Comparison of ENCODE assay signal across 8 mouse cellular contexts in genomic region chr9:95558726-95559058, GRCm38 (mm10). TPM values are rescaled to one million over a fixed set of nuclear protein-coding genes. Genes with fewer than 3 reads are reported as not detected.
DNase-seq lines count a peak whose midpoint lies in the region; ATAC-seq and TF ChIP-seq lines count a peak whose summit lies in the region.

No protein-coding gene starts in this region.

- TF ChIP-seq CTCF in lung, embryonic 14.5 days (IDR thresholded peaks at IDR 0.05; ENCODE audit: low read depth) = no peak
- no peak for TF ChIP-seq CTCF in intestine, postnatal 0 days (IDR thresholded peaks at IDR 0.05; ENCODE audit: low read depth)

- H3K27ac ChIP-seq in lung, embryonic 14.5 days (ENCODE audit: low read depth) = no peak overlapping the region
- H3K27ac ChIP-seq in intestine, postnatal 0 days (ENCODE audit: low read depth, low read length) = no peak overlapping the region
- peak overlapping the region; percentile 86 for H3K27ac ChIP-seq in neural tube, embryonic 15.5 days (replicated peaks)

- no peaks in the 10 kb centered on the region for H3K9me3 ChIP-seq in lung, embryonic 14.5 days (ENCODE audit: low read depth, low read length)
- H3K9me3 ChIP-seq in erythroblast, embryonic 14.5 days (ENCODE audit: control insufficient read depth, low read length) = peaks cover 11% of the 10 kb centered on the region; the same call in 1 of the 2 replicates
- no peaks in the 10 kb centered on the region for H3K9me3 ChIP-seq in intestine, postnatal 0 days (ENCODE audit: control insufficient read depth)
- H3K9me3 ChIP-seq in neural tube, embryonic 15.5 days (replicated peaks) = no peaks in the 10 kb centered on the region

- no peaks in the 10 kb centered on the region for H3K36me3 ChIP-seq in lung, embryonic 14.5 days (ENCODE audit: insufficient read depth)
- peaks cover 11% of the 10 kb centered on the region for H3K36me3 ChIP-seq in erythroblast, embryonic 14.5 days (ENCODE audit: control insufficient read depth)
- no peaks in the 10 kb centered on the region for H3K36me3 ChIP-seq in intestine, postnatal 0 days (ENCODE audit: control insufficient read depth, insufficient read depth)
- H3K36me3 ChIP-seq in neural tube, embryonic 15.5 days = no peaks in the 10 kb centered on the region

- no peak overlapping the region for H3K9ac ChIP-seq in lung, embryonic 14.5 days
- H3K9ac ChIP-seq in intestine, postnatal 0 days (ENCODE audit: low read depth, low read length) = no peak overlapping the region
- peak overlapping the region; percentile 76 for H3K9ac ChIP-seq in neural tube, embryonic 15.5 days (replicated peaks)

- H3K4me2 ChIP-seq in lung, embryonic 14.5 days = peak overlapping the region; percentile 97
- H3K4me2 ChIP-seq in intestine, postnatal 0 days (replicated peaks; ENCODE audit: low read depth) = peak overlapping the region; percentile 94
- H3K4me2 ChIP-seq in neural tube, embryonic 15.5 days = peak overlapping the region; percentile 96

- DNase-seq in lung, embryonic 14.5 days = peak; percentile 17
- DNase-seq in lung, postnatal 25 days (ENCODE audit: low spot score) = no peak
- DNase-seq in layer of hippocampus, postnatal 36 days = no peak
- DNase-seq in urinary bladder, postnatal 4 days (ENCODE audit: low spot score in 2 of 2) = no peak
- DNase-seq in layer of hippocampus, postnatal 25 days (ENCODE audit: extremely low spot score in 1 of 2, low spot score in 1 of 2) = no peak

- 11% methylated on average over 11 of the region's 11 CpGs for WGBS in lung, embryonic 14.5 days
- 14% methylated on average over 11 of the region's 11 CpGs for whole genome bisulfite sequencing in intestine, postnatal 0 days
- 8% methylated on average over 11 of the region's 11 CpGs for WGBS in neural tube, embryonic 15.5 days

- peak overlapping the region; percentile 56 for H3K4me3 ChIP-seq in lung, embryonic 14.5 days (ENCODE audit: low read depth, low read length)
- H3K4me3 ChIP-seq in erythroblast, embryonic 14.5 days (replicated peaks) = peak overlapping the region; percentile 77
- peak overlapping the region; percentile 63 for H3K4me3 ChIP-seq in intestine, postnatal 0 days (ENCODE audit: low read depth, low read length)
- H3K4me3 ChIP-seq in neural tube, embryonic 15.5 days (replicated peaks) = peak overlapping the region; percentile 70

- no peak for ATAC-seq in lung, embryonic 14.5 days (ENCODE audit: insufficient read depth)
- ATAC-seq in intestine, postnatal 0 days = no peak
- no peak for ATAC-seq in neural tube, embryonic 15.5 days (ENCODE audit: low FRiP score)

- H3K4me1 ChIP-seq in lung, embryonic 14.5 days (ENCODE audit: insufficient read depth) = no peaks in the 10 kb centered on the region
- peaks cover 66% of the 10 kb centered on the region for H3K4me1 ChIP-seq in erythroblast, embryonic 14.5 days (ENCODE audit: control insufficient read depth)
- H3K4me1 ChIP-seq in intestine, postnatal 0 days (replicated peaks; ENCODE audit: control insufficient read depth, insufficient read depth, low read length) = no peaks in the 10 kb centered on the region
- peaks cover 43% of the 10 kb centered on the region for H3K4me1 ChIP-seq in neural tube, embryonic 15.5 days

- H3K27me3 ChIP-seq in lung, embryonic 14.5 days (ENCODE audit: insufficient read depth, low read length) = peaks cover 72% of the 10 kb centered on the region
- H3K27me3 ChIP-seq in erythroblast, embryonic 14.5 days (ENCODE audit: control insufficient read depth) = peaks cover 69% of the 10 kb centered on the region
- peaks cover 52% of the 10 kb centered on the region for H3K27me3 ChIP-seq in intestine, postnatal 0 days (replicated peaks; ENCODE audit: control insufficient read depth, insufficient read depth, low read length)
- H3K27me3 ChIP-seq in neural tube, embryonic 15.5 days (replicated peaks) = peaks cover 32% of the 10 kb centered on the region

RNA-seq across cellular contexts. Expression of gene Paqr9, which starts 0.8 kb away (rescaled TPM):
- 0.07 TPM in 1 of 2 replicates, not detected in the other for polyA plus RNA-seq in lung, embryonic 14.5 days (2014; fragmentation: Nextera tagmentation; extraction: Ambion mirVana)
- 0.32 and 0.41 TPM in 2 replicates for polyA plus RNA-seq in erythroblast, embryonic 14.5 days (2012)
- polyA plus RNA-seq in intestine, postnatal 0 days (2015; fragmentation: Nextera tagmentation; extraction: Ambion mirVana) = 22.1 and 23.2 TPM in 2 replicates
- 6.5 and 8.8 TPM in 2 replicates for polyA plus RNA-seq in neural tube, embryonic 15.5 days (2015; fragmentation: Nextera tagmentation; extraction: Ambion mirVana)
- total RNA-seq in layer of hippocampus, postnatal 36 days (2021) = 10 to 100 TPM; 50.6 to 51.6 TPM
- 10 to 100 TPM; 51.9 to 53.2 TPM for total RNA-seq in layer of hippocampus, postnatal 25 days (2021)

RNA-seq across cellular contexts. Expression of gene U2surp, which starts 46.9 kb away (rescaled TPM):
- 125 and 138 TPM in 2 replicates for polyA plus RNA-seq in lung, embryonic 14.5 days (2014; fragmentation: Nextera tagmentation; extraction: Ambion mirVana)
- polyA plus RNA-seq in erythroblast, embryonic 14.5 days (2012) = 0.51 and 0.69 TPM in 2 replicates
- polyA plus RNA-seq in intestine, postnatal 0 days (2015; fragmentation: Nextera tagmentation; extraction: Ambion mirVana) = 97.5 and 112 TPM in 2 replicates
- polyA plus RNA-seq in neural tube, embryonic 15.5 days (2015; fragmentation: Nextera tagmentation; extraction: Ambion mirVana) = 115 and 128 TPM in 2 replicates
- total RNA-seq in layer of hippocampus, postnatal 36 days (2021) = 10 to 100 TPM; 67.0 to 68.8 TPM
- total RNA-seq in layer of hippocampus, postnatal 25 days (2021) = 10 to 100 TPM; 59.3 to 70.8 TPM

Comparison
In these comparisons a context has a peak if more than half of its experiments do, and no peak if none do; other contexts are left out.
1. RNA of gene U2surp, which starts 46.9 kb away (polyA plus RNA-seq): 125 to 138 TPM in lung, embryonic 14.5 days, 115 to 128 TPM in neural tube, embryonic 15.5 days and 97.5 to 112 TPM in intestine, postnatal 0 days; 0.51 to 0.69 TPM in erythroblast, embryonic 14.5 days; every median in the first group is over 10 times any median in the second.
2. Peak in every context shown above with its lines, with median percentiles within 50 percentile points of each other: H3K4me2 ChIP-seq and H3K4me3 ChIP-seq.